Mouse (Mus musculus): ENCODE measurements around the gene Bcl2l10.

Bcl2l10 gene

DNA sequence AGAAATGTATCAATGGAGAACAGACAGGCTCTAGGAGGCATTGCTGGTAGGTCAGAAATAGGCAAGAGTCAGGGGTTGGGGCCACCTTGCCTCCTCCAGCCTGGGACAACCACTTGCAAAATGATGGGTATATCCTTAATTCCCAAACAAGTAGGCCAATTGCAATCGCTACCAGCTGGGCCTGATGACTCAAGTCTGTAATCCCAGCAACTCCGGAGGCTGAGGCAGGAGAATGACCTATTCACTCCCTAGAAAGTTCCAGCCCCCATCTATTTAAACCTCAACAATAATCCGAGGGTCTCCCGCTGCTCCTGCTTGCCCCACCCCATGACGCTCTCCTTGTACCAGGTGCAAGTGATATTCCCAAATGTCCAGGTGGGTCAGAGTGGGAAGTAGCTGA is at the start of gene Bcl2l10:
Gene Bcl2l10 (plus strand): TSS at position 301 of the 400 bp plus-strand sequence.
- no peak for DNase-seq (ENCODE audit: low read depth, low spot score)

GRCm38 (mm10) chr9:75299342-75299741 is 48.2 kb upstream of the Bcl2l10 start:
- DNase-seq (ENCODE audit: low read depth, low spot score): no peak

DNA sequence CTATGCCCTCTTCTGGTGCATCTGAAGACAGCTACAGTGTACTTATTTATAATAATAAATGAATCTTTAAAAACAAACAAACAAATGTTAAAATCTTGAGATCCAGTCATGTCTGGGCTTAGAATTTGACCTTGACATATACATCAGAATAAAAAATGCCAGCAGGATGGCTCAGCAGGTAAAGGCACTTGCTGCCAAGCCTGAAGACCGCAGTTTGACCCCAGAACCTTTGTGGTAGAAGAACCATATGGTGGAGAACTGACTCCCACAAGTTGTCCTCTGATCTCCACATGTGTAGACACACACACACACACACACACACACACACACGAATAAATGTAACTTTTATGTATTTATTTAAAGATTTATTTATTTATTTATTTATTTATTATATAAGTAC is 44.5 kb upstream of the Bcl2l10 start:
- no peak for DNase-seq (ENCODE audit: low read depth, low spot score)

DNA sequence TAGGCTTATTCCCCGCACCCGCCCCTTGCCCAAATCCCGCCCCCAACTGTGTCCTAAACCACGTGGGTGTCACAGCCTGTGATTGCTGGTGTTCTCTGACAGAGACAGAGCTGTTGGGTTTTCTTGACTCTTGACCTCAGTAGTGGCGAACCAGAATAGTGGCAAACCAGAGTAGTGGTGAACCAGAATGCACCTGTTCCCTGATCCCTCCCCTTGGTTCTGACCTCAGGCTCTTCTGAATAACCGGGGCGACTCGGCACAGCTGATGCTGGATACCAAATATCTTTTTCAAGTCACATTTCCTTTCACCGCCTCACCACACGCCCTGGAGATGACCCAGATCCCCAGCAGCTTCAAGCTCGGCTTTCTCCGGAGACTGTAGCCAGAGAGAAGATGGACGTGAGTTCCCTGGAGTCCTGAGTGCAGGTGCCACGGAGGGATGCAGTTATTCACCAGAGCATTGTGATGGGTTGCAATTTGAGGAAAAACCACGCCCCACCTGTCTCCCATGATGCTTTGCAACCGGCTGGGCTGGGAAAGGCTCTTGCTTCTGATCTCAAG is 43.8 kb upstream of the Bcl2l10 start:
- DNase-seq (ENCODE audit: low read depth, low spot score): no peak

DNA sequence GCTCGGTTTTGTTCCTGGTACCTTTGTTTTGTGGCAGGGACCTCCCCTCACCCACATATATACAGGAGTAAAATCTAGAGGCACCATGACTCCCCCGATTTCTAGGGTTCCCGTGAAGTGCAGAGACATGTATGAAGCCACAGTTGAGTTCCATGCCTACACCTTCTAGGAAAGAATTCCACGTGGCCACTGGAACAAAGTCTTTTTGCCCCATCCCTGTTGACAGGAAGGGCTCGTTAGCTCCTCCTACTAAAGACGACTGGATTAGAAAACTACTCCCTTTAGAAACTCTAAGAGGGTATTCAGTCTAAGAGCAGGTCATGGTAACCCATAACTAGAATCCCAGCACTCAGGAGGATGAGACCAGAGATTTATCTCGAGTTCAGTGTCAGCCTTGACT is 43.3 kb upstream of the Bcl2l10 start:
- no peak for DNase-seq (ENCODE audit: low read depth, low spot score)

DNA sequence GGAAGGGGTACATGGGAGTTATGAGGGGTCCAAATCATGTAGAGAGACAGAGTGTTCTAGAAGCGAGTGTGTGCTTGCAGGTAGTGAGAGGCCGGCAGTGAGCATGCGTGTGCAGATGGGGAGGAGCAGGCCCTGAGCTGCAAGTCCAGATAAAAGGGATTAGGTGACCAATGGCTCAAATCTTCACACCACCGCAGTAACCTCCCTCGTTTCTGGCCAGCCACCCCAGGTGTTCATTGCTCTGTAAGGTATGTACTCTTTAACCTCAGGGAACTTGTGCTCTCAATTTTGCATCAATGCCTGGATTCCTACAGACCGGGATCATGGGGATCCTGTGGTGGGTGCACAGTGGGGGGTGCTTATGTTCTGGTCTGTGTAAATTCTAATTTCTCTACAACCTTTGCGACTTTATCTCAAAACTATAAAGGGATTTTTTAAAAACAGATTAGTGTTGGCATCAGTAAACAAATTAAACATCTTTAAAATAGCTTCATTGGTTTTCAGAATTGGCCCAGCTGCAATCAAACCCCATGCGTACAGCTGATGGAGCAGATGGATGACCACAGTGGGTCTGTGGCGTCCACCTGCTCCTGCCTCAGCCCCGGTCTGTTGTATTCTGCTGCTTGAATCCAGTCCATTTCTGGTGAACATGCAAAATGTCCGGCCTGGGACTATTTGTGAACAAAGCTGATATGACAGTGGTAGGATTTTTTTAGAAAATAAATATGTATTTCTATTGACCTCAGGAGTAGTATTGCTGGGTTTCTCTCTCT is 41.2 kb upstream of the Bcl2l10 start, which contains the start of gene Gnb5:
Gene Gnb5 (plus strand): TSS at position 163 of the 773 bp plus-strand sequence.
- no peak for DNase-seq (ENCODE audit: low read depth, low spot score)

- no peak for DNase-seq (ENCODE audit: low read depth, low spot score)
Observed at GRCm38 (mm10) chr9:75307015-75307414, 40.5 kb upstream of the Bcl2l10 start.

GRCm38 (mm10) chr9:75308621-75309020 is 38.9 kb upstream of the Bcl2l10 start:
- no peak for DNase-seq (ENCODE audit: low read depth, low spot score)

DNA sequence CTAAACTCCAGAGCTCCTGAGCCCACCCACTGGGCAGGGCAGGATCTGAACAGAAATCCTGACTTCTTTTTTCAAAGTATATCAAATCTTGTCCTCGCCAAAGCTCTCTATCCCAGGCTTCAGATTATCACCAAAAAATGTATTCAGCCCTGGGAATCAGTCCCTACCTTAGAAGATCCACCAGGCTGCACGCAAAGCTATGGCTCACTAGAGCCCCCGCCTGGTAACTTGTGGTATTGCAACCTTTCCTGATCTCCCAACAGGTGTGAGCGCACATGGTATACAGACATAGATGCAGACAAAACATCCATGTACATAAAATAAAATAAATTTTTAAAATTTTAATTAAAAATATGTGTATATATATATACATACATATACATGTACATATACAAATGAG is 35.5 kb upstream of the Bcl2l10 start:
- peak; percentile 49 for DNase-seq (ENCODE audit: low read depth, low spot score)

- no peak for DNase-seq (ENCODE audit: low read depth, low spot score)
Observed at GRCm38 (mm10) chr9:75313138-75313831, 34.3 kb upstream of the Bcl2l10 start.

GRCm38 (mm10) chr9:75313832-75314516 is 33.6 kb upstream of the Bcl2l10 start:
- DNase-seq (ENCODE audit: low read depth, low spot score): peak; percentile 31

DNA sequence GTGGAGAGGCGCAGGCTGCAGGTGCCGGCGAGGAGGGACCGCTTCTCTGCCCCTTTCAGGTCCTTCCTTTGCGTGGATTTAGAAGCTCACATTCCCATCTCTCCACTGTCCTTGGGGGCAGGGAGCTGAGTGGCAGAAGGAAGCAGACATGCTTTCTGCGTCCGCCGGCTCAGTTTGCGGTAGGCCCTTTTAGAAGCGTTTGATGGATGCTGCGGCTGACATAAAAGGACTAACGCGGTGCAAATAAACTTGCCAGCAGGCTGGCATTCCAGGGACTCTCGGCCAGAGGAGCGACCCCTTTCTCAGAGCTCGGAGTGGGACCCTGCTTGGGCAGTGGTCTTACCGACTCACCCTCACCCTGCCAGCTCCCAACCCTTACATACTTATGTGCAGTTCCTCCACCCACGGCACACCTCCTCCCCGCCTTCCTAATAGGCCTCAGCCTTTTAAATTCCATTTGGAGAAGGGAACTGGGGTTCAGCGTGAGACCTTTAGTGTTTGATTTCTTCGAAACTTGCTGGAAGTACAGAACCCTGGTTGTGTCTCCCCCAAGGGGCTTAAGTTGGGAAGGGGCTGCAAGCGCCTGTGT is 32.9 kb upstream of the Bcl2l10 start:
- no peak for DNase-seq (ENCODE audit: low read depth, low spot score)

DNA sequence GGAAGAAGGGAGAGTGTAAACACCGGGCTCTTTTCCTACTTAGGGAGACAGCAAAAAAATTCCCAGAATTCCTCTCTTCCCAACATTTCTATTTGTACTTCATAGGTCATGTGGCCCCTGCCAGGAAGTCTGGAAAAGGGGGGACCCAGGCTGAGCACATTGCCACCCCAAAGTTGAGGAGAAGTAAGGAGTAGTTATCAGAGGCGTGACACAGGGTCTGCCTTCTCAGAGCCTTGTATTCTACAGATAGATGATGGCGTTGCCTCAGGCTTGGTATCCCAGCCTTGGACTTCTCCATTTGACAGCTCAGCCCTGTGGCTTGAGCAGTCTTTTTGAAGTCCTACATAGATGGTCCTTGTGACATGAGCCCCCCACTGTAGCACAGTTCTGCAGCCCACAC is 32.3 kb upstream of the Bcl2l10 start:
- DNase-seq (ENCODE audit: low read depth, low spot score): no peak

- no peak for DNase-seq (ENCODE audit: low read depth, low spot score)
Observed at GRCm38 (mm10) chr9:75316771-75317170, 30.8 kb upstream of the Bcl2l10 start.

DNA sequence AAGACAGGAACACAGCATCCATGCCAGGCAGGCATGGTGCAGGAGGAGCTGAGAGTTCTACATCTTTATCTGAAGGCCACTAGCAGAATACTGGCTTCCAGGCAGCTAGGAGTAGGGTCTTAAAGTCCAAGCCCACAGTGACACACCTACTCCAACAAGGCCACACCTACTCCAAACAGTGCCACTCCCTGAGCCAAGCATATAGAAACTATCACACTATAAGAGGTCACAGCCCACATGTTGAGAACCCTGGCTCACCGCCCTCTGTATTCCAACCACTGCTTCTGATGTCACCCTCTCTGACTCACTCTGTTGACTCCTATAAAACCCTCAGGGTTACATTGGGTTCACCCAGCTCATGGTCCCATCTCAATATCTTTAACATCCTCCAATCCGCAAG is 29.4 kb upstream of the Bcl2l10 start:
- DNase-seq (ENCODE audit: low read depth, low spot score): no peak

DNA sequence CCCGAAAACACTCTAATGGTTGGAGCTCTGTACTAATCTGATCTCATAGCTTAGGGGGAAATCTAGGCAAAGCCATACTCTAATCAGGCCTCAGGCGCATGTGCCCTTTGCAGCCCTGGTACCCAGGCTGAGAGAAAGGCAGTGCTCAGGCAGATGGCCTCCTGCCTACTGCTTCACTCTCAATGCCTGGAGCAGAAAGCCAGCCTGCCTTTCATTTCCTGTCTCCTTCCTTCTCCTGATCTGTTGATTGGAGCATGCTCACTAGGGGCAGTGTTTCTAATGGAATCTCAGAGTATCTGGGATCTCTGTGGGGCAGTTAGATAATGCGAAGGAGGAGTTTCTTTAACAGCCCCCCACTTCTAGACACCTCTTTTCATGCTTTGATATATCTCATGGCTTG is 28.2 kb upstream of the Bcl2l10 start:
- no peak for DNase-seq (ENCODE audit: low read depth, low spot score)

- DNase-seq (ENCODE audit: low read depth, low spot score): no peak
Observed at GRCm38 (mm10) chr9:75322099-75322885, 25.3 kb upstream of the Bcl2l10 start.

GRCm38 (mm10) chr9:75328047-75328446 is 19.5 kb upstream of the Bcl2l10 start:
- DNase-seq (ENCODE audit: low read depth, low spot score): no peak

GRCm38 (mm10) chr9:75330821-75331220 is 16.7 kb upstream of the Bcl2l10 start:
- no peak for DNase-seq (ENCODE audit: low read depth, low spot score)

- no peak for DNase-seq (ENCODE audit: low read depth, low spot score)
Observed at GRCm38 (mm10) chr9:75334440-75334839, 13.1 kb upstream of the Bcl2l10 start.

GRCm38 (mm10) chr9:75338016-75338415 is 9.5 kb upstream of the Bcl2l10 start:
- DNase-seq (ENCODE audit: low read depth, low spot score): no peak

Data from skeletal muscle tissue, adult 2 months (tissue).